Mouse (Mus musculus): Measurements from ENCODE around the gene Etl4. TPM values are rescaled to one million over a fixed set of nuclear protein-coding genes. Genes with fewer than 3 reads are reported as not detected.

The Etl4 gene
- total RNA-seq, 2 experiments from 2014 or later: 57.5 to 85.3 TPM

DNA sequence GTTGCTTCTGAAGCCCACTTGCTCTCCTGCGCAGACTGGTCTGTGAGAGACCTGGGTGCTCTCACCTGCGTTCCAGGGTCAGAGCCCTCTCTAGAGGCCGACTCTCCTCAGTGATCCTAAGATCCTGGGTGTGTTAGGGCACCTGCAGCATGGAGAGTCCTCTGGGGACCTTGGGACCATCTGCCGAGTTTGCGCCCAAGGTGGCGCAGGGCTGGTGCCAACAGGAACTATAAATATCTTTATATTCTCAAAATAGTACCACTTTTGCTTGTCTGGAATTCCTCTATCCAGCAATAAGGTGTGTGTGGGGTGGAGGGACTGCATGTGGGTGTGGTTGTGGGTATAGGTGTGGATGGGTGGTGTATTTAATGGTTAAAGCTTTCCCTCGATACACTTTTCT, 293.4 kb downstream of the Etl4 start:
- no peak overlapping the region for H3K27ac ChIP-seq
- intact Hi-C loops (cut with DNase I): no loop called here
- H3K4me3 ChIP-seq: no peak overlapping the region
- no peak for DNase-seq
- TF ChIP-seq CTCF (IDR thresholded peaks at IDR 0.05): no peak

DNA sequence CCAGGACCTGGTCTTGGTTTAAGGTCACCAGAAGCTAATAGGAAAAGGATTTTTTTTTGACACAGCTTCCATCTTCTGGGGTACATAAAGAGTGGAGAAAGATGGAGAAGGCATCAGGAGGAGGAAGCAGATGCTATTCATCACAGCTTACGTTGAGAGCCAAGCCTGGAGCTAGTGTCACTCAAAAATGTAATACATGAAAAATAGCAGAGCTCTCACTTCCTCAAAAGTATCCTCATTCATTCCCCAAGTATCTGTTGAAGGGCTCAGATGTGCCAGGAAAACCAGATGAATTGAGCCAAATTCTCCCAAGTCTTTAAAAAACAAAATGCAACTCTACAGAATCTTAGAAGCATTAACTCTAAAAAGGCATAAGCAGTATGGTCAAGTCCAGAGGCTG, 297.1 kb downstream of the Etl4 start:
- no peak for DNase-seq
- TF ChIP-seq CTCF (IDR thresholded peaks at IDR 0.05): no peak
- Histone ChIP-seq H3K4me3 (no peak overlapping the region), H3K27ac (no peak overlapping the region)
- intact Hi-C loops (cut with DNase I): no loop called here

GRCm38 (mm10) chr2:20208683-20209194, 299.2 kb downstream of the Etl4 start:
- DNase-seq: no peak
- intact Hi-C loops (cut with DNase I): no loop called here
- Histone ChIP-seq H3K27ac (no peak overlapping the region), H3K4me3 (no peak overlapping the region)
- TF ChIP-seq CTCF (IDR thresholded peaks at IDR 0.05): no peak

- intact Hi-C loops (cut with DNase I): no loop called here
- no peak overlapping the region for H3K27ac ChIP-seq
- no peak for DNase-seq
- H3K4me3 ChIP-seq: no peak overlapping the region
- no peak for TF ChIP-seq CTCF (IDR thresholded peaks at IDR 0.05)
Measured at GRCm38 (mm10) chr2:20209359-20209758, 299.8 kb downstream of the Etl4 start.

DNA sequence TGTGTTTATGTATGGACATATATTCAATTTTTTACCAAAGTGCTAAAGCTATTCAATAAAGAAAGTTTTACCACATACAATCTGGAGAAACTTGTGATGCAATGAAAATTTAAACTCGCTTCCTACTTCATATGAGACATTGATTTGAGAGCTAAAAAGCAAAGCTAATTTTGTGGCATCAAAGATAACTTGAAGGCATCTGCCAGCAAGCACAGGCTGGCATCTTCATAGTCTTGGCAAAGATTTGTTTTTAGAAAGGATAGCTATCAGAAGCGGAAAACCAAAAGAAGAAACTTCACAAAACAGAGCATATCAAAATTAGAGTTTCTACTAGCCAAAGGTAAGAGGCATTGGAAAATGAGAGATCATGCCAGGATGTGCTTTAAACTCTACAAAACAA, 306.7 kb downstream of the Etl4 start:
- no peak for TF ChIP-seq CTCF (IDR thresholded peaks at IDR 0.05)
- no peak for DNase-seq
- H3K27ac ChIP-seq: no peak overlapping the region
- intact Hi-C loops (cut with DNase I): no loop called here
- H3K4me3 ChIP-seq: no peak overlapping the region

DNA sequence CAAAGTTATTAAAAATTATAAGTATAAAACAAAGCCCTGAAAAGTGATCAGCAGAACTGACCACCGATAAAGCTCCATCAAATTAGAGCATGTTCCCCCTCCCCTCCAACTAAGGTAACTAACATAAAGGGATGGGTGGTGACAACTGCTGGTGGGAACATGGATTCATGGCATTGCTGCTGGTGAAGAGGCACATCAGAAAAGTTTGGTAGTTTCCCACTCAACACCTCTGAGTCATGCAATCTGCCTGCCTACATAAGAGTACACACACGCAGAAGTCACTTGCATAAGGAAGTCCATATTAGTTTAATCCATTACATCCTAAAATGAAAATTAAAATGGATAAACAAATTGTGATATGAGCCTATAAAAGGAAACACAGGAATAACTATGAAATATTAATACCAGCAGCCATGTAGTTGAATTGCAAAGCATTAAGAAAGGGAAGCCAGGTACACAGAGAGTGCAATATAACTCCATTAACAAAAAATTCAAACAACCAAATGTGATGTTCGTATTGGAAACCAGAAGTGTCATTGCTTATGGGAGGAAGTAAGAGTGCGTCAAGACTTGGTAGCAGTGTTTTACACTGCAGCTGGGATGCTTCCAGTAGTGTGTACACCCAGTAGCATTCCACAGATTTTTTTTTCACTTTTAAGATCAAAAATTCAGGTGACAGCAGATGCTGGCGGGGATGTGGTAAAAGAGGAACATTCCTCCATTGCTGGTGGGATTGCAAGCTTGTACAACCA, 307.3 kb downstream of the Etl4 start:
- no peak overlapping the region for H3K27ac ChIP-seq
- no peak for TF ChIP-seq CTCF (IDR thresholded peaks at IDR 0.05)
- intact Hi-C loops (cut with DNase I): no loop called here
- H3K4me3 ChIP-seq: no peak overlapping the region
- DNase-seq: no peak

DNA sequence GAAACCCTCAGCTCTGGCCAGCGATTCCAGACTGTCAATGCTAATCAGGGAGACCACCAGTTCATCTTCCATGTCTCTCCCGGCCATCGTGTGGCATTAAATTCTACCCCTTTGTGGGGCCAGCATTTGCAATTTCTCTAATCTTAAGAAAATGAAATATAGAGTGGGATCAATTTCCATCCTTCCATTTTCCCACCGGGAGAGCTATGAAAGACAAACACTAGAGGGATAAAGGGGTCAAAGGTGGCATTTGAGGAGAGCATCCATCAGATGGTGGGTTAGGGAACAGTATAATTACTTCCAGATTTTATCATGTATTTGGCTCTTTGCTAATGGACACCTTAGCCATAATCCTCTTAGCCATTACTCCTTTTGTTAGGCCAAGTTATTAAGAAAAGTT, 321.8 kb downstream of the Etl4 start:
- intact Hi-C loops (cut with DNase I): no loop called here
- DNase-seq: no peak
- Histone ChIP-seq H3K4me3 (no peak overlapping the region), H3K27ac (no peak overlapping the region)
- TF ChIP-seq CTCF (IDR thresholded peaks at IDR 0.05): no peak

DNA sequence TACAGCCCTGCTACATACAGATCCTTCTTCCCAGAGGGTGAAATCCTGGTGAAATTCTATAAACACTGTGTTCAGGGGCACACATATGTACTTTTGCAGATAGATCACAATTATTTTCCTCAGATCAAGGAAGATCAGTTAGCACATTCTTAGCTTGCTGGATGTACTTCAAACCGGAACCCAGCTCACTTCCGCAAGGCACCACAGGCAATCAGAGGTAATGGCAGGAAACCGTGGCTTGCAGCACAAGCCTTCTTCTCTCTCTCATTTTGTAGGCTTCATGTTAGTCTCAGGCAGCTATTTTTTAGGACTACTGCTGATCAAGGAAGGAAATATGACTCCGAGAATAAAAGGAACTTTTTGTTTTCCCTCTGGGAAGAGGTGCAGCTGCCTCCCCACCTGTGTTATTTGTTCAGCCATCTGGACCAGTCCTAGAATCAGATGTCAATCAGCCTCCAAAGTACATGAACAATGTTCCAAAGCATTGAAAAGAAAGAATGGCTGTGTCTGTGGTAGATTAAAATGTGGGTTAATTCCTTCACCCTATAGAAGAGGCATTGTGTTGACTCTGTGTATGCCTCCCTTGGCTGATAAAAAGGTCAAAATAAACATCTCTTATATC, 338.6 kb downstream of the Etl4 start:
- no peak for TF ChIP-seq CTCF (IDR thresholded peaks at IDR 0.05)
- DNase-seq: no peak
- H3K4me3 ChIP-seq: no peak overlapping the region
- intact Hi-C loops (cut with DNase I): no loop called here
- no peak overlapping the region for H3K27ac ChIP-seq

GRCm38 (mm10) chr2:20249403-20249802, 339.8 kb downstream of the Etl4 start:
- Histone ChIP-seq H3K27ac (no peak overlapping the region; the same call in 1 of the 2 replicates), H3K4me3 (peak overlapping the region; percentile 30; the same call in 1 of the 2 replicates)
- TF ChIP-seq CTCF (IDR thresholded peaks at IDR 0.05): no peak
- peak; percentile 57 for DNase-seq
- intact Hi-C loops (cut with DNase I): no loop called here

DNA sequence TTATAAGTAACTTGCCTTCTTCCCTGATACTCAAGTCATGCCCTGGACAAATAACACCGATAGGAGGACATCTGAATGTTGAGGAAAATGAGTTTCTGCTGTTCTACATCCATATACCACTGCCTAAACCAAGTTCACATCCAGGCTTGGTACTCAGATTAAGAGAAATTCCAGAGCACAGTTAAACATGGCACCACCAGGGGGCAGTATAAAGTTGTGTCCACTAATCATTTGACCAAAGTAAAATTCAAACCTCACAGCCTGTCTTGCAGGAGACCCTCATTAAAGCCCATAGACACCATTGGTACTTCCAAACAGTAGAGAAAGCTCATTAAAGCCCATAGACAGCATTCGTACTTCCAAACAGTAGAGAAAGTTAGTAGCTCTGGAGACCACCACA, 366.5 kb downstream of the Etl4 start:
- DNase-seq: peak; percentile 34
- TF ChIP-seq CTCF (IDR thresholded peaks at IDR 0.05): peak; percentile 76
- H3K27ac ChIP-seq: no peak overlapping the region
- H3K4me3 ChIP-seq: no peak overlapping the region
- intact Hi-C loops (cut with DNase I): loop anchor here (2.0 to 5.0 kb wide), 2 partner anchors 216 to 397 kb away; no protein-coding TSS in a partner anchor

GRCm38 (mm10) chr2:20281903-20282302, 372.3 kb downstream of the Etl4 start:
- no peak for TF ChIP-seq CTCF (IDR thresholded peaks at IDR 0.05)
- intact Hi-C loops (cut with DNase I): no loop called here
- no peak for DNase-seq
- no peak overlapping the region for H3K27ac ChIP-seq
- H3K4me3 ChIP-seq: no peak overlapping the region

GRCm38 (mm10) chr2:20284425-20284824, 374.8 kb downstream of the Etl4 start:
- no peak for TF ChIP-seq CTCF (IDR thresholded peaks at IDR 0.05)
- Histone ChIP-seq H3K4me3 (no peak overlapping the region), H3K27ac (no peak overlapping the region)
- DNase-seq: no peak
- intact Hi-C loops (cut with DNase I): no loop called here

- intact Hi-C loops (cut with DNase I): no loop called here
- H3K4me3 ChIP-seq: no peak overlapping the region
Measured at GRCm38 (mm10) chr2:20290982-20291740, 381.6 kb downstream of the Etl4 start.

More at GRCm38 (mm10) chr2:20290982-20291740, 381.6 kb downstream of the Etl4 start:
- no peak overlapping the region for H3K27ac ChIP-seq
- no peak for DNase-seq
- no peak for TF ChIP-seq CTCF (IDR thresholded peaks at IDR 0.05)

All from gastrocnemius, adult 2 months (tissue).